Mouse (Mus musculus) heart, postnatal 25 days (tissue): Measurements from ENCODE around the gene Vmn1r4. TPM values are rescaled to one million over a fixed set of nuclear protein-coding genes. Genes with fewer than 3 reads are reported as not detected.
A peak's percentile ranks its signal among the peaks of the same experiment; 100 is the strongest.

Experiments
- DNase-seq: peaks from one replicate; pipeline ENCODE4 v3.0.0; 2022; ENCODE audit warnings: low spot score
- intact Hi-C: fragments of 180-260 bp; cut with DNase I; formaldehyde crosslinking; loops from one replicate; pipeline ENCODE4 v1.15.1; 2025
- total RNA-seq, 2 experiments: library from RNA; stranded (reverse); gene quantifications; 2 replicates each; pipeline ENCODE4 v1.2.3; 2021

Vmn1r4 gene
- under 1 TPM in 1 of 2 experiments, not detected in 1; 0.21 TPM for total RNA-seq

GRCm38 (mm10) chr6:56923726-56924707 lies at the start of gene Vmn1r4, which contains the start of gene Nt5c3:
Gene Vmn1r4, plus strand, starts transcription at chr6:56924015.
Gene Nt5c3, minus strand, starts transcription at chr6:56923932.
- intact Hi-C loops = loop anchor here (5.0 kb wide), 3 partner anchors 207 to 613 kb away; partner anchors contain the start of genes Lsm5 and Ppm1k
- peak; percentile 87 for DNase-seq

GRCm38 (mm10) chr6:56876870-56877269 lies 46.9 kb upstream of the Vmn1r4 start:
- intact Hi-C loops = no loop called here

DNA sequence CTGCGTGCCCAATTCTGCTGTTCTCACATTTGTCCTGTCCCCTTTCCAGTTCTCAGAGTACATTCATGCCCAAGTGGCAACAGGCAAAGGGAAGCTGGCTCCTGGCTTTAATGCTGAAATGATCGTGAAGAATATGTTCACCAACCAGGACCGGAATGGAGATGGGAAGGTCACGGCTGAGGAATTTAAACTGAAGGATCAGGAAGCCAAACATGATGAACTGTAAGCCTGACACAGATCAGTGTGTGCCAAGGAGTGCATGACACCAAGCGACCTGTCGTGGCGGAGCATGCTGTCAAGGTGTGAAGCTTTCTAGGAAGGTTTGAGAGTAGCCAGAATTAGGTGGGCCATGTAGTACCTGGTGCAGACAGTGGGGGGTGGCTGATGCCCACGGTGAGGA lies 45.8 kb upstream of the Vmn1r4 start:
- DNase-seq = no peak
- intact Hi-C loops = no loop called here

More at GRCm38 (mm10) chr6:56876870-56877269, 46.9 kb upstream of the Vmn1r4 start:
- DNase-seq = no peak

- no peak for DNase-seq
- intact Hi-C loops = no loop called here
Measured at GRCm38 (mm10) chr6:56879352-56879955, 44.4 kb upstream of the Vmn1r4 start.

- DNase-seq = no peak
- intact Hi-C loops = no loop called here
Measured at GRCm38 (mm10) chr6:56888561-56888960, 35.3 kb upstream of the Vmn1r4 start.

DNA sequence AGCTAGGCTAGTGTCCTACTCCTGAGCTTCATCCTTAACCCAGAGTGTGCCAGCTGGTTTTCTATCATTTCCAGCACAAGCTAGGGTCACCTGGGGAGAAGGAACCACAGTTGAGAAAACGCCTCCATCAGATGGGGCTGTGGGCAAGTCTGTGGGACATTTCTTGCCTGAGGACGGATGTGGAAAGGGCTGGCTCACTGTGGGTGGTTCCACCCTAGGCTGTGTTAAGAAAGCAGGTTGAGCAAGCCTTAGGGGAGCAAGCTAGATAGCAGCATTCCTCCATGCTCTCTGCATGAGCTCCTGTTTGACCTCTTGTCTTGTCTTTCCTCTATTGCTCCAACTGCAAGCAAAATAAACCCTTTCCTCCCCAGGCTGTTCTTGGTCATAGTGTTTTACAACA lies 33.1 kb upstream of the Vmn1r4 start:
- intact Hi-C loops = no loop called here
- DNase-seq = no peak

- intact Hi-C loops = no loop called here
- no peak for DNase-seq
Measured at GRCm38 (mm10) chr6:56899601-56900000, 24.2 kb upstream of the Vmn1r4 start.

DNA sequence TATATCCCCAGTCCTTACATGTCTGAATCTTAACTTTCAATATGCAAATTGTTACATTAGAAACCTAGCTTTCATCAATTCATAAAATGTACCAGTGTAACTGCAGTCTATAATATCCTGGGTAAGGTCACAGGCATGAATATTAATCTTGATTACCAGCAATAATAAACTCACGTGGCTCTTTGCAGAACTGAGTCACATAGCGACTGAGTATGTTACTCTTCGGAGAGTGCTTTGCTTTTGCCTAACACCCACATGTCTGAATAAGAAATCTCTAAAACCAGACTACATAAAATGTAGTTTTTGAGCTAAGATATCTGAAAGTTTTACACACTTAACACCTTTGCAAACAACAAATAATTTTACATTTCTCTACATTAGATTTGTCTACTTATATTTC lies 22.5 kb upstream of the Vmn1r4 start:
- no peak for DNase-seq
- intact Hi-C loops = no loop called here

DNA sequence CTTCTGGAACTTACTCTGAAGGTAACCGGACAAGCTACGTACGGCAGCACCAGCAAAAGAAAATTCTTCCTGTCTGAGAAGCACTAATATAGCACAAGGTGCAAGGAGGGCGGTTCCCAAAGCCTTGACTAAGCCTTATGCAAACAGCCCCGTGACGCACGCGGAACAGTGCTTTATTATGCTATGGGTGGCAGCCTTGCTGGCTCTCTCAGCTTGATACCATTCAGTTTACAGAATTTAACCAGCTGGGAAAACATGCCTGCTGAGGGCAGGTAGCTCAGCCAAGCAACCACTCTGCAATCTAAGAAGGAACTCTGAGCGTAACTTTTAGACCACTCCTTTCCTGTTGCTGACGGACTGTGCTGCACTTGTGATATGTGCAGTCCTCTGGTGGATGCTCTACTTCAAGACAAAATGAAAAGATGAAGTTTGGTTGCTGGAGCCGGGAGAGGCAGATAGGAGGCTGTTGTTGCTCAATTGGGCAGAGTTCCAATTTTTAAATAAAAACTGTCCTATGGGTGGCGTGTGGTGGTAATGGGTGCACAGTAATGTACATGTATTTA lies 21.9 kb upstream of the Vmn1r4 start:
- DNase-seq = peak; percentile 23
- intact Hi-C loops = loop anchor here (1.0 kb wide), 1 partner anchor 92 kb away; no protein-coding TSS in a partner anchor

- DNase-seq = no peak
- intact Hi-C loops = loop anchor here (1.0 kb wide), 1 partner anchor 93 kb away; no protein-coding TSS in a partner anchor
Measured at GRCm38 (mm10) chr6:56902606-56903520, 21.0 kb upstream of the Vmn1r4 start.

- DNase-seq = no peak
- intact Hi-C loops = no loop called here
Measured at GRCm38 (mm10) chr6:56903831-56904230, 20.0 kb upstream of the Vmn1r4 start.

- intact Hi-C loops = no loop called here
- DNase-seq = no peak
Measured at GRCm38 (mm10) chr6:56904330-56904729, 19.5 kb upstream of the Vmn1r4 start.

- no peak for DNase-seq
Measured at GRCm38 (mm10) chr6:56904982-56905381, 18.8 kb upstream of the Vmn1r4 start.

GRCm38 (mm10) chr6:56905486-56905885 lies 18.3 kb upstream of the Vmn1r4 start:
- intact Hi-C loops = no loop called here
- no peak for DNase-seq

More at GRCm38 (mm10) chr6:56904982-56905381, 18.8 kb upstream of the Vmn1r4 start:
- intact Hi-C loops = no loop called here

DNA sequence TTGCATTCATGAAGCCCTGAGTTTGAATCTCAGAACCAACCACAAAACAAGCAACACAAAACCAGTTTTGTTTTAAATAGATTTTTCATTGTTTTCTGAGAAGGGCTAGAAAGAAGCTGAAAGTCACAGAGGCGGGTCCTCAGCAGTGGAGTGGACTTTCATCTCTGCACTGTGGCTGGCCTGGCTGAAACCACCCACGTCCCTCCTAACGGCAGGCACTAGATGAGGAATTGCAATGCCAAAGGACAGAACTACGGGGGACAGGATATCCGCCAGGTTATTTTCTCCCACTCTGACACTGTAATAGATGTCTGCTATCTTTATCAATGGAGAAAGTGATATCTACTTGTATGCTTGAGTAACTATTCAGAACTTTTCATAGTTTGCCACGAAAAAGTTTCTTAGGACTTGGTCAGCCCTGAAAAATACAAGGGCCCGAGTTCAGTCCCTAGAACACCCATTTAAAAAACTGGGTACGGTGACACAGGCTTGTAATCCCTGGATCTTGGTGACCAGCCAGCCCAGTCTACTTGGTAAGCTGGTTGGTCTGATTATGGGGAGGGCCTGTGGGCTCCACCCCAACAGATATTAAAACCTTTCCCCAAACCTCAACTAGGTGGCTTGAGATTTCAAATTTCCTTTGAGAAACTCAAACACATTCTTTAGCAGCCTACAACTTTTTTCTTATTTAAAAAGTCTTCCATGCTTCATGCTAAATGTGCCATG lies 17.5 kb upstream of the Vmn1r4 start:
- intact Hi-C loops = no loop called here
- DNase-seq = no peak

DNA sequence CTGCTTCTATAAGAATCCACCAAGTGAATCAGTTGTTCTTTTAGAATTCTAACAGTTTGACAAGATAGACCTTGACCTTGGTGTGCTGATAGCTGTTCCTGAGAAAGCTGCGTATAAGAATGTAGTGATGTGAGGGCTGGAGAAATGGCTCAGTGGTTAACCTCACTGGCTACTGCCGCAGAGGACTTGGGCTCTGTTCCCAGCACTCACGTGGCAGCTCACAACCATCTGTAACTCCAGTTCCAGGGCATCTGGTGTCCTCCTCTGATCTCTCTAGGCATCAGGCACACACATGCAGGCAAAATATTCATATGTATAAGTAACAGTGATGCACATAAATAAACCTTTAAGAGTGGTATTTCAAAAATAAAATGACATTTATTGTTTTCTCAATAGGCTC lies 15.8 kb upstream of the Vmn1r4 start:
- DNase-seq = no peak
- intact Hi-C loops = loop anchor here (1.0 kb wide), 1 partner anchor 58 kb away; no protein-coding TSS in a partner anchor

GRCm38 (mm10) chr6:56908397-56908796 lies 15.4 kb upstream of the Vmn1r4 start:
- DNase-seq = no peak

GRCm38 (mm10) chr6:56908912-56909311 lies 14.9 kb upstream of the Vmn1r4 start:
- peak; percentile 12 for DNase-seq
- intact Hi-C loops = loop anchor here (1.0 kb wide), 1 partner anchor 59 kb away; no protein-coding TSS in a partner anchor

More at GRCm38 (mm10) chr6:56908397-56908796, 15.4 kb upstream of the Vmn1r4 start:
- intact Hi-C loops = loop anchor here (1.0 kb wide), 1 partner anchor 58 kb away; no protein-coding TSS in a partner anchor
